Mouse (Mus musculus): ENCODE data around the gene Cyb5r2.

DNA sequence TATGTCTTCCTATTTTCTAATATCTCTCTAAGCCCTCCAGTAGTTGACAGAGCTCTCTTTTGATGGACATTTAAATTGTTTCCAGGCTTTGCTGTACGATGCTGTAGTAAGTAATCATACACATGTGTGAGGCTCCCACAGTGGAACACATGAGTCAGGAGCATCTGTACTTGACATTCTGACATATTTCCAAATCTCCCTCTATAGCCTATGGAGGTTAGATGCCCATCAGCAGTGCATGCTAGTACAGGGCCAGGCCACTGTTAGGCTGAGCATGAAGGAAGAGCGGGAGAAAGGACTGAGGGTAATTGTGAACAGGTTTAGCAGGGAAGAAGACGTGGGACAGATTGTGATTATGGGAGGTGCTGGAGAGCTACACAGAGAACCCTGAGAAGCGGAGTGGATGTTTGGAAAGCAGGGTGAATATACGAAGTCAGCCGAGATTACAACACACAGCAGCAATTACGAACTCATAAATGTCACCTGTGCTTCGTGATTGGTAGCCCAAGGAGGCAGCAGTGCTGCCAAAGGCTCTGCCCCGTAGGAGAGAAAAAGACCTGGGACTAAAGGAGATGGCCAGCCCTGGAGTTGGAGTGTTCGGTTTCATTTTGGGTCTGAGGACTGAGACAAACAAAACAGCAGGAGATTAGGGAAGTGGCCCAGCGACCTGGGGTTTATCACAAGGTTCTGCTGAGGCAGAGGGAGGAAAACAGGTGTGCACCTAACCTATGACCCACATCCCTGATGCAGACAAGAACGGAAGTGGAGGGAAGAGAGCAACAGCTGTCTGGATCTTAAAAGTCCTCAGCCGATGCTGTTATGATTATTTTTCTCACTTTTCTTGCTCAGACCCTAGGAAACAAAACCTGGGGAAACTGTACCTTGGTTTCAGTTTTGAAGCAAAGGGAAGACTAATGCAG lies 55.1 kb downstream of the Cyb5r2 start:
- TF ChIP-seq CTCF (IDR thresholded peaks at IDR 0.05; ENCODE audit: low read depth) (no peak), EP300 (IDR thresholded peaks at IDR 0.05; ENCODE audit: low read depth) (no peak)

Measured in liver, embryonic 14.5 days (tissue).